Mouse (Mus musculus) gastrocnemius, adult 2 months (tissue): ENCODE measurements around the gene Fth1. TPM values are rescaled to one million over a fixed set of nuclear protein-coding genes. Genes with fewer than 3 reads are reported as not detected.
A peak's percentile ranks its signal among the peaks of the same experiment; 100 is the strongest.

Experiments
- DNase-seq: peaks from one replicate; pipeline ENCODE4 v3.0.0; 2022
- H3K27ac ChIP-seq: fragments of 200-600 bp; 2 replicates; pipeline ENCODE4 v1.8.1; 2022; ENCODE audit warnings: mild to moderate bottlenecking
- H3K4me3 ChIP-seq: fragments of 200-600 bp; 2 replicates; pipeline ENCODE4 v1.8.1; 2022; ENCODE audit warnings: mild to moderate bottlenecking, moderate library complexity
- CTCF ChIP-seq: fragments of 200-600 bp; IDR thresholded peaks from 2 replicates; pipeline ENCODE4 v1.8.1; 2022; ENCODE audit warnings: antibody characterized with exemption, mild to moderate bottlenecking, moderate library complexity
- intact Hi-C: fragments of 180-260 bp; cut with DNase I; formaldehyde crosslinking; loops from one replicate; pipeline ENCODE4 v1.15.1; 2025
- total RNA-seq, 2 experiments: library from RNA; stranded (reverse); gene quantifications; 2 replicates each; pipeline ENCODE4 v1.2.3; 2021

Gene Fth1
- total RNA-seq, 2 experiments from 2014 or later = 2,168 to 2,432 TPM

GRCm38 (mm10) chr19:9946986-9947385 lies 33.4 kb upstream of the Fth1 start:
- Histone ChIP-seq H3K27ac (peak overlapping the region; percentile 63), H3K4me3 (no peak overlapping the region)
- intact Hi-C loops = loop anchor here (5.0 kb wide), 1 partner anchor 35 kb away; the partner anchor contains the start of gene Fth1
- TF ChIP-seq CTCF = no peak
- peak; percentile 36 for DNase-seq

DNA sequence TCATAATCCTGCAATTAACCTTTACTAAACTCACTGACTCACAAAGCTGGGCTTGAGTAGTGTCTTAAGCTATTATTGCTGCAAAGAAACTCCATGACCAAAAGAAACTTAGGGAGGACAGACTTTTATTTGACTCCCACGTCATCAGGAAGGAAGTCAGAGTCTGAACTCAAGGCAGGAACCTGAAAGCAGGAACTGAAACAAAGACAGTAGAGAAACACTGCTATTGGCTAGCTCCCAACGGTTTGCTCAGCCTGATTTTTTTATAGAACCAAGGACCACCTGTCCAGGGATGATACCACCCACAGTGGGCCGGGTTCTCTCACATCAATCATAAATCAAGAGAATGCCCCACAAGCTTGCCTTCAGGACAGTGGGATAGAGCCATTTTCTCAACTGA lies 28.0 kb upstream of the Fth1 start:
- no peak for DNase-seq
- intact Hi-C loops = no loop called here
- no peak for TF ChIP-seq CTCF
- Histone ChIP-seq H3K27ac (peak overlapping the region; percentile 70), H3K4me3 (no peak overlapping the region)

DNA sequence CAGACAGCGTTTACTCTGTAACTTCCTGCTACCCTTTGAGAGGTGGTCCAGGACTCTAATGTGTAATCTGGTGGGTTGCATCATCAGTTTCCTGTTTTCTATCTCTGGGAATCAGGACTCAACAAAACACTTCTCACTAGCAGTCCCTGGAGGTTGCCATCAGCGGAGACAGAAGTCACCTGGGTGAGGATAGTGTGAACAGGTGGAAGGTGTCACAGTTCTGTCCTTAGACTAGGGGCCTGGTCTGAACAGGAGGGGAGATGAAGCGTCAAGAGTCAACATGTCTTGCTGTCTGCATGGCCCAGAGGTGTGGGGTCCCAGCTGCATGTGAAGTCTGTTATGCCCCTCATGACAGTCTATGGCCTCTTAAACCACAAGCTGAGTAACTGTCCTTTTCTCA lies 27.5 kb upstream of the Fth1 start:
- no peak for TF ChIP-seq CTCF
- Histone ChIP-seq H3K27ac (peak overlapping the region; percentile 70), H3K4me3 (no peak overlapping the region)
- intact Hi-C loops = no loop called here
- DNase-seq = no peak

DNA sequence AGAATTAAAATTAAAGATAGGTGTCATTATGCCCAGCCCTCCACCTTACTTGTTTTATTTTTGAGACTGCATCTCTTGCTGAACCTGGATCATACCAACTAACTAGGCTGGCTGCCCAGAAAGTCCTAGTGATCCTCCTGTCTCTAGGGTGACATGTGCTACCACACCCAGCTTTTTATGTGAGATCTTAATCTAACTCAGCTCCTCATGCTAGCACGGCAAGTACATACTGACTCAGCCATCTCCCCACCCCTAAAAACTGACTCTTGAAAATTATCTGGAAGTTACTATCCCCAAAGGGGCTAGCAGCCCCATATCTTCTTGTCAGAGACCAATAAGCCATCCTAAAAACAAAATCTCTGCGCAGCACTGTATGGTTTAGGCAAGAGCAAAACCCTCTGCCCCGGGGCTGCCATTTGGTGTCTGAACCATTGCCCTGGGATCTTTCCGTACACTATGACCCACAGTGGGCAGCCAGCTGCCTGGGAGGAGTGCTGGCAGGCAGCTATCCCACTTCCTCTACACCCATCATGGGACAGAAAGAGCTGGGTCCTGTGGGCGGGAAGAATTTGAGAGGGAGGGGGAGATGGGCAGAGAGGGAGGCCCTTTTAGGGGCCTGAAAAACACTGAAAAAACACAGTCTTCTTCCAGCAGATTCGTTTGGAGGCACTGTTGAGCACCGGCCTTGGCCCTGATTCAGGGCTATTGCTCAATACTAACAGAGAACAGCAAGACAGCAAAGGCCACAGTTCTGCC lies 26.2 kb upstream of the Fth1 start:
- DNase-seq = peak; percentile 89
- Histone ChIP-seq H3K4me3 (peak overlapping the region; percentile 68), H3K27ac (peak overlapping the region; percentile 92)
- TF ChIP-seq CTCF = 0 out of 2 replicates have a peak, but pooled peaks have one; percentile 5
- intact Hi-C loops = no loop called here

DNA sequence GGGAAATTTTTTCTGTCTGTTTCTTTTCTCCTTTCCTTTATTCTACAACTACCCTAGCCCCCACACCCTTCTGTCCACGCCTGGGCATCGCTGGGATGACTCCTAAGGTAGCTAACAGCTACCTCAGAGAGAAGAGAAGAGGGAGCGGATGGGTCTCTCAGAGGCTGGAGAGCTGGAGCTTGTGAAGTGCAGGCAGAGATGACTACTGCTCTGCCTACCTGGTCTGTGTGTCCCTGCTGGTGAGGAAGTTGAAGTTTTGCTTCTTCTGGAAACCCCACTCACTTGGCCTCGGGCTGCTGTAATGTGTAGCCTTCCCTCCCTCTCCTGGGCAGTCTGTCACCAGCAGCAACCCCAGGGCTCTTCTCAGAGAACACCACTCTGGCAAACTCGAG lies 25.6 kb upstream of the Fth1 start:
- peak overlapping the region; percentile 92 for H3K27ac ChIP-seq
- peak overlapping the region; percentile 68 for H3K4me3 ChIP-seq
- intact Hi-C loops = no loop called here
- no peak for TF ChIP-seq CTCF
- DNase-seq = no peak

DNA sequence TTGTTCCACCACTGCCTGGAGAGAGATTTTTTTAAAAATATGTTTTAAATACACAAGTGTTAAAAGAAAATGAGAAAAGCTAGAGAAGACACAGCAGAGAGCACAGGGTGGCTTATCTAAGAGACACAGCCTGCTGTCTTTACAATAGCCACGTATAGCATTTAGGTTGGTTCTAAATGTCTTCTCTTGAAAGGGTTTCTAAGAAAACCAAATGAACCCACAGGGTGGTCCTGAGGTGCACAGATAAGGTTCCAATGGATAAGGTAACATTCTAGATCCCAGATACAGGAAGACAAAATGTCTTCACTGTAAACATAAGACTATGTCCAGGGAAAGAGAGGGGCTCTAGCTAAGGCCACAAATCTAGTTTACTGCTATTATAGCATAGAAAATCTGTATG lies 25.0 kb upstream of the Fth1 start:
- Histone ChIP-seq H3K27ac (peak overlapping the region; percentile 92), H3K4me3 (0 out of 2 replicates have a peak overlapping the region, but pooled peaks have one; percentile 23)
- no peak for DNase-seq
- intact Hi-C loops = no loop called here
- TF ChIP-seq CTCF = no peak

DNA sequence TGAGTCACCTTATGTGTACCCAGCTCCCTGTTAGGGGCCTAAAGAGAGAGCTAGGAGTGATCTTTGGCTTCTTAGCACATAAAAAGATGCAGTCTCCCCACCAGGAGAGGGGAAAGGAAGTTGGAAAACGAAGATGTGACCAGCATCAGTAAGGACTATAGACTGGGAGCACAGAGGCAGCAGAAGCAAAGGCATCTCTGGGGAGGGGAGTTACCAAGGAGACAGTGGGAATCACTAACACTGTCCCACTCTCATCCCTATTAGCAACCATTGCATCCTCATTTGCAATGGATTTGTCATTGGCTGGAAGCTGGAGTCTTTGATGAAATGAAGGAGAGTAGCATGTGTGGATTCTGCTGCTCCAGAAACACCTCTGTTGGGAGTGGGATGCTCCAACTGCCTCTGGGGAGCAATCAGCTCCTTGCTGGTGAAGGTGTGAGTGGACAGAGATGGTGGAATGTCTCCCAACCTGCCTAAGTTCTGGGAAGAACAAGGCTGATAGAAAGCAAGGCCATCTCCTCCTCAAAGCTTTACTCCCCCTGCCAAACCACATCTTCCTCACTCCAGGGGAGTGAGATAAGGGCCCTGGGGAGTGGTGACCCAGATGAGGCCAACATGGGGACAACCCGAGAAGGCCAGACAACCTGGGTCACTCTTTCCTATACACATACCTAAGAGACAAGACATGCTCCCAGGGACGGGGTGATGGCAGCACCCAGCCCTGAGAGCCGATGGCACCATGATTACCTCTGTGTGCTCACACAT lies 23.6 kb upstream of the Fth1 start:
- TF ChIP-seq CTCF = no peak
- no peak for DNase-seq
- intact Hi-C loops = no loop called here
- H3K27ac ChIP-seq = peak overlapping the region; percentile 92
- no peak overlapping the region for H3K4me3 ChIP-seq

DNA sequence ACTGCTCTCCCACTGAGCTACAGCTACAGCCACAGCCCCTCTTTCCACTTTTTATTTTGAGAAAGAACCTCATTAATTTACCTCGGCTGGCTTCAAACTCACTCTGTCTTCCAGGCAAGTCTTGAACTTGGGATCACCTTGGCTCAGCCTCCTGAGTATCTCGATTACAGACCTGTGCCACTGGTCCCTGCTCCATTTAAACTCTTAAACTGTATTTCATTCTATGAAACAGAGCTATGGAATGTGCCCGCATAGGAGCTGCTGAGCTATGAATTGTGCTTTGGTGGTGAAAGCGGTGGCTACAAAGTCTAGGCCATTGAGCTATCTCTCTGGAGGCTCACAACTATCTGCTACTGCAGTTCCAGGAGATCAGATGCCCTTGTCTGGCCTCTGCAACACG lies 22.4 kb upstream of the Fth1 start:
- TF ChIP-seq CTCF = no peak
- Histone ChIP-seq H3K4me3 (no peak overlapping the region), H3K27ac (no peak overlapping the region; the same call in 1 of the 2 replicates)
- DNase-seq = no peak
- intact Hi-C loops = loop anchor here (2.0 kb wide), 1 partner anchor 17 kb away; no protein-coding TSS in a partner anchor

DNA sequence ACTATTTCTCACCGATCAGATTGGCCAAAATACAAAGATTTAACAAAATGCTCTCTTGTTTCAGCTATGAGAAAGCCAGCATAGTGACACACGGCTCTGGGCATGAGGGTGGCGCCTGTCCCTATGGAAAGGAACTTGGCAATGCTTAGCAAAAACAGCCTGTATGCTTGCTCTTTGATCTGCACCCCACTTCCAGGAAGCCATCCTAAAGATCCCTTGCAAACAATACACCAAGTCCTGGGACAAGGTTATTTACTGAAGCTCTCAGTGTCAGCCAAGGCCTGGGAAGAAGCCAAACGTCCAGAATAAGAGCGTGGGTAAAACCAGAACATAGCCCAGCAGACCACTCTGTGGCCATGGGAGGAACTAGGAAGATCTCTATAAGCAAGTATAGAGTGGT lies 19.6 kb upstream of the Fth1 start:
- TF ChIP-seq CTCF = no peak
- H3K27ac ChIP-seq = no peak overlapping the region
- no peak for DNase-seq
- intact Hi-C loops = no loop called here
- no peak overlapping the region for H3K4me3 ChIP-seq

DNA sequence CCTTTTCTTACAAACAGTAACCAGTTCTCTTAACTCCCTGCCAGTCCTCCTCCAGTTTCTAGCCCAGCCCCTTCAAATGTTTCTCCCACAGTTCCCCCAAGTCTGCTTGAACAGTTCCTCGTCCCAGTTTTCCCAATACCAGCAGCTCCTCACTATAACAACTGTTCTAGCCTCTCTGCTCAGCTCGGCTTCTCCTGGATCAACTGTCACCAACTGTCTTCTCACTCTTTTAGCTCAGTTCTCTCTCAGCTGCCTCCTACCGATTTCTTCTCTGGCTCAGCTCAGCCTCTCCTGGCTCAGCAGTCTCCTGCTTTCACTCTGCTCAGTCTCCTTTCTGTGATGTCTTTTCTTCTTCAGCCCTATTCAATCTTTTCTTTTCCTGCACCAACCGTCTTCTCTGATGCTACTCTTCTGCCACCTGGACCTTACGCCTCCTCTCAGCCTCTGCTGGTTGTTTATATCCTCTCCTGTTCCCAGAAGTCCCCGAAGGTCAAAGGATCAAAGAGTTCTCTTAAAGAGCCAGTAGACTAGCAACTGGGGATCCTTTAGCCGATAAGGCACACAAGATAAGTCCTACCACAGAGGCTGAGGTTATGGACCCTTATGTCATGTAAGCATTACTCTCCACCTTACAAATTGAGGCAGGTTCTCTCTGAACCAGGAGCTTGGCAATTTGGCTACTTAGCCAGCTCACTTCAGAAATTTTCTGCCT lies 16.0 kb upstream of the Fth1 start:
- peak overlapping the region; percentile 68 for H3K4me3 ChIP-seq
- no peak for DNase-seq
- no peak for TF ChIP-seq CTCF
- H3K27ac ChIP-seq = peak overlapping the region; percentile 88
- intact Hi-C loops = no loop called here

- Histone ChIP-seq H3K27ac (peak overlapping the region; percentile 2; the same call in 1 of the 2 replicates), H3K4me3 (no peak overlapping the region)
- DNase-seq = peak; percentile 57
- intact Hi-C loops = no loop called here
- no peak for TF ChIP-seq CTCF
These were observed 14.1 kb upstream of the Fth1 start for GRCm38 (mm10) chr19:9966096-9966867.
